Mouse (Mus musculus) kidney, postnatal 10 days (tissue): ENCODE results near the gene P3h1.

ENCODE experiments used
- DNase-seq: peaks from one replicate; pipeline ENCODE4 v3.0.0; 2021; ENCODE audit warnings: mixed read lengths

P3h1 gene

GRCm38 (mm10) chr4:119239181-119239682 is 6.5 kb downstream of the P3h1 start:
- DNase-seq, result peak; percentile 46

GRCm38 (mm10) chr4:119241664-119242063 is 8.9 kb downstream of the P3h1 start:
- peak; percentile 56 for DNase-seq

GRCm38 (mm10) chr4:119242571-119242970 is 9.9 kb downstream of the P3h1 start:
- DNase-seq, result no peak

- no peak for DNase-seq
These were observed 11.9 kb downstream of the P3h1 start for GRCm38 (mm10) chr4:119244468-119245240.

GRCm38 (mm10) chr4:119245556-119245955 is 12.8 kb downstream of the P3h1 start:
- DNase-seq, result peak; percentile 37

GRCm38 (mm10) chr4:119245961-119246360 is 13.2 kb downstream of the P3h1 start:
- DNase-seq, result no peak

GRCm38 (mm10) chr4:119246688-119247225 is 14.0 kb downstream of the P3h1 start:
- no peak for DNase-seq

- peak; percentile 91 for DNase-seq
These were observed 14.9 kb downstream of the P3h1 start for GRCm38 (mm10) chr4:119247462-119248235.

- peak; percentile 73 for DNase-seq
These were observed 15.8 kb downstream of the P3h1 start for GRCm38 (mm10) chr4:119248407-119248965.

- peak; percentile 40 for DNase-seq
These were observed 19.5 kb downstream of the P3h1 start for GRCm38 (mm10) chr4:119252025-119252808.

- peak; percentile 71 for DNase-seq
These were observed 21.4 kb downstream of the P3h1 start for GRCm38 (mm10) chr4:119254012-119254618.

GRCm38 (mm10) chr4:119255351-119255750 is 22.6 kb downstream of the P3h1 start, which contains the start of gene Cldn19:
TSS of gene Cldn19 (plus strand) at chr4:119255414.
- peak; percentile 49 for DNase-seq

GRCm38 (mm10) chr4:119257083-119257482 is 24.4 kb downstream of the P3h1 start:
- no peak for DNase-seq

- DNase-seq, result peak; percentile 42
These were observed 26.9 kb downstream of the P3h1 start for GRCm38 (mm10) chr4:119259344-119260254.

GRCm38 (mm10) chr4:119261087-119261713 is 28.5 kb downstream of the P3h1 start:
- DNase-seq, result no peak

- DNase-seq, result no peak
These were observed 29.8 kb downstream of the P3h1 start for GRCm38 (mm10) chr4:119262483-119262882.

- no peak for DNase-seq
These were observed 30.7 kb downstream of the P3h1 start for GRCm38 (mm10) chr4:119263459-119263858.

- no peak for DNase-seq
These were observed 33.9 kb downstream of the P3h1 start for GRCm38 (mm10) chr4:119266606-119267005.

- no peak for DNase-seq
These were observed 41.9 kb downstream of the P3h1 start for GRCm38 (mm10) chr4:119274627-119275026.

GRCm38 (mm10) chr4:119275226-119275625 is 42.5 kb downstream of the P3h1 start:
- no peak for DNase-seq
